Mouse (Mus musculus): ENCODE results near the gene Ankrd34c. TPM values are rescaled to one million over a fixed set of nuclear protein-coding genes. Genes with fewer than 3 reads are reported as not detected.

Gene Ankrd34c
- total and polyA plus RNA-seq, 2 experiments from 2014 or later: not detected

- no peak for DNase-seq (ENCODE audit: low spot score)
- H3K4me2 ChIP-seq (ENCODE audit: low read depth, low read length): no peak overlapping the region
- no peak overlapping the region for H3K4me3 ChIP-seq (ENCODE audit: low read depth, low read length)
- ATAC-seq (ENCODE audit: insufficient read depth, low read depth): no peak
- H3K4me1 ChIP-seq (ENCODE audit: control insufficient read depth, insufficient read depth): peaks cover 7% of the 10 kb centered on the region; the same call in 1 of the 2 replicates
- H3K36me3 ChIP-seq (replicated peaks; ENCODE audit: control insufficient read depth, insufficient read depth, low read length): 0 out of 2 replicates have a peak, but pooled peaks cover under 1% of the 10 kb centered on the region
- no peaks in the 10 kb centered on the region for H3K9me3 ChIP-seq (replicated peaks; ENCODE audit: control insufficient read depth, low read length)
- 15% methylated on average over 4 of the region's 4 CpGs for WGBS
- H3K27ac ChIP-seq (ENCODE audit: low read depth): no peak overlapping the region
- no peak overlapping the region for H3K9ac ChIP-seq (replicated peaks; ENCODE audit: low read depth, low read length)
- TF ChIP-seq EP300 (IDR thresholded peaks at IDR 0.05; ENCODE audit: low read depth) (no peak), CTCF (IDR thresholded peaks at IDR 0.05; ENCODE audit: low read depth) (peak; percentile 58)
- H3K27me3 ChIP-seq (ENCODE audit: control insufficient read depth, insufficient read depth, low read length): no peaks in the 10 kb centered on the region
Observed at GRCm38 (mm10) chr9:89706906-89707305, 31.4 kb downstream of the Ankrd34c start.

GRCm38 (mm10) chr9:89705197-89705533 is 33.1 kb downstream of the Ankrd34c start:
- no peaks in the 10 kb centered on the region for H3K27me3 ChIP-seq (ENCODE audit: control insufficient read depth, insufficient read depth, low read length)
- H3K4me1 ChIP-seq (ENCODE audit: control insufficient read depth, insufficient read depth): peaks cover 7% of the 10 kb centered on the region; the same call in 1 of the 2 replicates
- H3K9ac ChIP-seq (replicated peaks; ENCODE audit: low read depth, low read length): peak overlapping the region; percentile 41; the same call in 1 of the 2 replicates
- H3K4me3 ChIP-seq (ENCODE audit: low read depth, low read length): peak overlapping the region; percentile 60
- DNase-seq (ENCODE audit: low spot score) (no peak), ATAC-seq (ENCODE audit: insufficient read depth, low read depth) (no peak)
- 8% methylated on average over 10 of the region's 10 CpGs for WGBS
- peaks cover 17% of the 10 kb centered on the region for H3K36me3 ChIP-seq (replicated peaks; ENCODE audit: control insufficient read depth, insufficient read depth, low read length)
- peak overlapping the region; percentile 76 for H3K4me2 ChIP-seq (ENCODE audit: low read depth, low read length)
- H3K27ac ChIP-seq (ENCODE audit: low read depth): peak overlapping the region; percentile 49
- TF ChIP-seq CTCF (IDR thresholded peaks at IDR 0.05; ENCODE audit: low read depth) (no peak), EP300 (IDR thresholded peaks at IDR 0.05; ENCODE audit: low read depth) (no peak)
- no peaks in the 10 kb centered on the region for H3K9me3 ChIP-seq (replicated peaks; ENCODE audit: control insufficient read depth, low read length)

DNA sequence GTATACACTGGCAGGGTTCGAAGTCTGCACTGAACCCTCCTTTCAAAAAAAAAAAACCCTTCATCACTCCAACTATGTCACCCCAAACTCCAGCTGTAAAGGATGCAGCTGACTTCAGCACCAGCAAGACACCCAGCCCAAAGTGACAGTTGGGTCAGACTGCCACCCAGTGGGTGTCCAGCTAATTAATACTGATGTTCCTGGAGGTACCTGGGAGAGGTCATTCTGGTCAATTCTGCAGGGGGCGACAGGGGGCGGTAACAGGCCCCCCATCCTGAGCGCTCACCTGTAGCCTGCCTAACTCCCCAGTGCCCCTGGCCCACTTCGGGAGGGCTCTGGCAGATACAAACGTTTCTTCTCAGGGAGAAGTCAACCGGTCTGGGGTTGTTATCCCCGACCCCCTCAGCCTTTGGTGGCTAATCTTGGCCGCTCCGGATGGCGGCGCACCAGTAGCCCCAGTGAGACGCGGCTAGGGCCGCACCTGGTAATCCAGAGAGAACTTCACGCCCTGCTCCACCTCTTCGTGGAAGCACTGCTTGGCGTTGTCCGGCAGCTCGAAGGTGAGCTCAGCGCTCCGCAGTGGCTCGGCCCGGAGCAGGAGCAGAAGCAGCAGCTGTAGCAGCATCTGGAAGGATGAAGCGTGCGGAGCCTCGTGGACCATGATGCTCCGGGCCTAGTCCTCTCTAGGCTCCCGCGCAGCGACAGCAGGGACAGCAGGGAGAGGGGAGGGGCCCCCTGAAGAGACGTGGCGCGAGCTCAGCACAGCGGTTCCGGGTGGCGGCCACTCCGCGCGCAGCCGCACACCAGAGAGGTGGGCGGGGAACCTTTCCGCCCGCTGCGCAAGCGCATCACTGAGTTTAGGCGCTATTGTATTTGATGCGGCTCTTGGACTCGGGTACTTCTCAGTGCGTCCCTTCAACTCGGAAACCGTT is 33.7 kb downstream of the Ankrd34c start, which contains the start of gene Tmed3:
TSS of gene Tmed3 (minus strand) at position 804 of the 932 bp plus-strand sequence.
- WGBS: 2% methylated on average over 52 of the region's 52 CpGs
- Histone ChIP-seq H3K9me3 (replicated peaks; ENCODE audit: control insufficient read depth, low read length) (no peaks in the 10 kb centered on the region), H3K4me2 (ENCODE audit: low read depth, low read length) (peak within 1 kb of the TSS; percentile 76), H3K36me3 (replicated peaks; ENCODE audit: control insufficient read depth, insufficient read depth, low read length) (peaks cover 24% of the 10 kb centered on the region), H3K27ac (ENCODE audit: low read depth) (peak within 1 kb of the TSS; percentile 62), H3K4me3 (ENCODE audit: low read depth, low read length) (peak within 1 kb of the TSS; percentile 60), H3K4me1 (ENCODE audit: control insufficient read depth, insufficient read depth) (peaks cover 7% of the 10 kb centered on the region; the same call in 1 of the 2 replicates), H3K9ac (replicated peaks; ENCODE audit: low read depth, low read length) (peak within 1 kb of the TSS; percentile 60), H3K27me3 (ENCODE audit: control insufficient read depth, insufficient read depth, low read length) (no peaks in the 10 kb centered on the region)
- TF ChIP-seq EP300 (IDR thresholded peaks at IDR 0.05; ENCODE audit: low read depth) (no peak), CTCF (IDR thresholded peaks at IDR 0.05; ENCODE audit: low read depth) (peak; percentile 26)
- DNase-seq (ENCODE audit: low spot score) (peak; percentile 94), ATAC-seq (ENCODE audit: insufficient read depth, low read depth) (peak; percentile 99)

DNA sequence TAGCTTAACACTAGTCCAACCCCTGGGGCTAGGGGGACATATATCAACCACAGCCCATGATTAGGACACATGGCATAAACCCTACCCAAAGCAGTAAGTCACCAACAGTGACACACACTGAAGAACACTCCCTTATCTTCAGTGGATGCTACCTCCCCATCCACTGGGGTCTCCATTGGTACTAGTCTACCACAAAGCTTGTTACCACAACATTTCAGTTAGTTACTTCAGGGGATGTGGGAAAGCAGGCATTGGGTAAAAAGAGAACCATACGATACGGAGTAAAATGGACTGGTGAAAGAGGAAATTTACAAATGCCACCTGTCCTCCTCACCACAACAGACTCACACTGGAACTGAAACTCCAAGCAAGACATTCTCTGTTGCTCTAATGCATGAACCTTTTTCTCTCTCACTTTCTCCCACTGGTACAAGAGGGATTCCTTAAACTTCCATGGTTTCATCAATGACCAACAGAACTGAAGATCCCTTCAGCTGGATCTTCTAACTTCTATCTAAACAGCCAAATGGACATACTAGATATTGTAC is 37.3 kb downstream of the Ankrd34c start:
- Histone ChIP-seq H3K4me3 (ENCODE audit: low read depth, low read length) (no peak overlapping the region), H3K36me3 (replicated peaks; ENCODE audit: control insufficient read depth, insufficient read depth, low read length) (peaks cover 38% of the 10 kb centered on the region), H3K4me2 (ENCODE audit: low read depth, low read length) (no peak overlapping the region), H3K9me3 (replicated peaks; ENCODE audit: control insufficient read depth, low read length) (no peaks in the 10 kb centered on the region), H3K4me1 (ENCODE audit: control insufficient read depth, insufficient read depth) (peaks cover 7% of the 10 kb centered on the region; the same call in 1 of the 2 replicates), H3K27ac (ENCODE audit: low read depth) (no peak overlapping the region), H3K27me3 (ENCODE audit: control insufficient read depth, insufficient read depth, low read length) (no peaks in the 10 kb centered on the region), H3K9ac (replicated peaks; ENCODE audit: low read depth, low read length) (no peak overlapping the region)
- TF ChIP-seq CTCF (IDR thresholded peaks at IDR 0.05; ENCODE audit: low read depth): no peak
- no peak for DNase-seq (ENCODE audit: low spot score)
- no peak for ATAC-seq (ENCODE audit: insufficient read depth, low read depth)
- WGBS: 83% methylated on average over 2 of the region's 2 CpGs

DNA sequence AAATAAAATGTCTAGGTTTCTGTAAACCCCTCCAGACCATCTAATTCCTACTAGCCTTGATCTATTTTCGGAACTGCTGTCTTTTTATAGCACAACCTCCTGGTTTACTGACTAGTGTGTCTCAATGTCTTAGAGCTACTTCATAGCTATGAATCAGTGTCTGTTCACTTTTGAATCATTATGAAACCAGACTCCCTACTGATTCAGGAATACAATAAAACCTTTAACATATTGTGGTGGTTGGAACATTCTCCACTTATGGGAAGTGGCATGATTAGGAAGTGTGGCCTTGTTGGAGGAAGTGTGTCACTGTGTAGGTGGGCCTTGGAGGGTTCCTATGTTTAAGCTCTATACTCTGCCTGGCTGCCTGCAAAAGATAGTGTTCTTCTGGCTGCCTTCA is 43.1 kb downstream of the Ankrd34c start:
- ATAC-seq (ENCODE audit: insufficient read depth, low read depth): no peak
- H3K4me2 ChIP-seq (ENCODE audit: low read depth, low read length): no peak overlapping the region
- H3K4me1 ChIP-seq (ENCODE audit: control insufficient read depth, insufficient read depth): no peaks in the 10 kb centered on the region
- WGBS: 48% methylated on average over 1 of the region's 1 CpGs
- TF ChIP-seq CTCF (IDR thresholded peaks at IDR 0.05; ENCODE audit: low read depth) (no peak), EP300 (IDR thresholded peaks at IDR 0.05; ENCODE audit: low read depth) (no peak)
- no peak for DNase-seq (ENCODE audit: low spot score)
- H3K9ac ChIP-seq (replicated peaks; ENCODE audit: low read depth, low read length): no peak overlapping the region
- no peak overlapping the region for H3K4me3 ChIP-seq (ENCODE audit: low read depth, low read length)
- H3K9me3 ChIP-seq (replicated peaks; ENCODE audit: control insufficient read depth, low read length): no peaks in the 10 kb centered on the region
- peaks cover 20% of the 10 kb centered on the region for H3K36me3 ChIP-seq (replicated peaks; ENCODE audit: control insufficient read depth, insufficient read depth, low read length)
- H3K27me3 ChIP-seq (ENCODE audit: control insufficient read depth, insufficient read depth, low read length): no peaks in the 10 kb centered on the region
- H3K27ac ChIP-seq (ENCODE audit: low read depth): no peak overlapping the region
